Mouse (Mus musculus): ENCODE results near the gene Ezh2.
"Not testable (repeated sequence)": the region's sequence is repeated elsewhere in the genome, so short reads cannot be mapped to it uniquely, and the experiment has no call there.

DNA sequence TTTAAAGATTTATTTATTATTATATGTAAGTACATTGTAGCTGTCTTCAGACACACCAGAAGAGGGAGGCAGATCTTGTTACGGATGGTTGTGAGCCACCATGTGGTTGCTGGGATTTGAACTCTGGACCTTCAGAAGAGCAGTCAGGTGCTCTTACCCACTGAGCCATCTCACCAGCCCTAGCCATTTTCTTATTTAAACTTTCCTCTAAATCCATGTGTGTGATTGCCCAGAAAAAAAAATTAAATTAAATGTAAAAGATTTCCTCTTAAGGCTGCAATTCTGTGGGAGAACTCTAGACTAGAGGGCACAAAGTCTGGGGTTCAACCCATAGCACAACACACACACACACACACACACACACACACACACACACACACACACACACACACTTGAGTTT, 34.9 kb upstream of the Ezh2 start:
- not testable (repeated sequence) for TF ChIP-seq POLR2A (IDR thresholded peaks at IDR 0.05; ENCODE audit: low read depth, low read length); CTCF (IDR thresholded peaks at IDR 0.05; ENCODE audit: borderline replicate concordance, insufficient read depth, low read length)

All from embryonic fibroblast, embryonic 13.5 days (primary cell).